Mouse (Mus musculus): ENCODE data around the gene Olfr183.
"Not testable (repeated sequence)": the region's sequence is repeated elsewhere in the genome, so short reads cannot be mapped to it uniquely, and the experiment has no call there.

Olfr183 gene

GRCm38 (mm10) chr16:58995057-58995456 is at the start of gene Olfr183:
Olfr183 (plus strand) TSS chr16:58995357.
- in situ Hi-C loops (cut with MboI, MseI), result no loop called here

- in situ Hi-C loops (cut with MboI, MseI), result no loop called here
Measured at GRCm38 (mm10) chr16:59007146-59007545, 12.0 kb downstream of the Olfr183 start.

GRCm38 (mm10) chr16:59013357-59014018 is 18.3 kb downstream of the Olfr183 start:
- in situ Hi-C loops (cut with MboI, MseI), result no loop called here

- in situ Hi-C loops (cut with MboI, MseI), result no loop called here
Measured at GRCm38 (mm10) chr16:59030191-59030590, 35.0 kb downstream of the Olfr183 start, which contains the start of gene Olfr186. Olfr186 (minus strand) TSS chr16:59030291.

GRCm38 (mm10) chr16:59039710-59040109 is 44.6 kb downstream of the Olfr183 start, which contains the start of gene Olfr187:
Olfr187 (minus strand) TSS chr16:59039767.
- in situ Hi-C loops (cut with MboI, MseI), result no loop called here

GRCm38 (mm10) chr16:59045835-59046234 is 50.7 kb downstream of the Olfr183 start:
- in situ Hi-C loops (cut with MboI, MseI), result no loop called here

DNA sequence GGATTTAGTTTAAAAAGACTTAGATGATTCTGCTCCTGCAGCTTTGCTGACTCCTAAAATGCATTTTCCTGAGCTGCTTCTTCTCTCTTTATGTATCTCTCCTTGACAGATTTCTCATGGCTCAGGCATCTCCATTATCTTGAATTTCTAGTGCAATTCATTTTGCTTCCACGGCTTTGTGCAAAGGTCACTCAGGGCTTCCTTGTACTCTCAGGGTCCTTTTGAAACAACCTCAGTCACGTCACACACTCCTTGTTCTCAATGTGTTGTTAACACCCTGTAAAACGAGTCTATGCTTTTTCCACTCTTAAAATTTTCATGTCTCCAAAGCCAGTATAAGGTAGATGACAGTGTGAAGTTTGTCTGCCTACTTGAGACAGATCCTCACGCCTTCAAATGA is 52.4 kb downstream of the Olfr183 start:
- in situ Hi-C loops (cut with MboI, MseI), result no loop called here

- in situ Hi-C loops (cut with MboI, MseI), result no loop called here
Measured at GRCm38 (mm10) chr16:59048860-59049259, 53.7 kb downstream of the Olfr183 start.

- in situ Hi-C loops (cut with MboI, MseI), result not testable (repeated sequence)
Measured at GRCm38 (mm10) chr16:59049286-59049685, 54.1 kb downstream of the Olfr183 start.

Measured in regulatory T cell (primary cell).